Mouse (Mus musculus) urinary bladder, adult 2 months (tissue): ENCODE results near the gene Ufm1. TPM values are rescaled to one million over a fixed set of nuclear protein-coding genes. Genes with fewer than 3 reads are reported as not detected.

Experiments used
- DNase-seq: peaks from one replicate; pipeline ENCODE4 v3.0.0; 2022; ENCODE audit warnings: low spot score
- polyA plus RNA-seq: library from polyadenylated mRNA; depleted of rRNA; stranded (reverse); fragments of >200 nt; gene quantifications from 2 replicates; pipeline ENCODE4 v1.2.3, GENCODE M21; 2012; rRNA removed

Gene Ufm1
- polyA plus RNA-seq, result 49.1 and 52.6 TPM in 2 replicates

DNA sequence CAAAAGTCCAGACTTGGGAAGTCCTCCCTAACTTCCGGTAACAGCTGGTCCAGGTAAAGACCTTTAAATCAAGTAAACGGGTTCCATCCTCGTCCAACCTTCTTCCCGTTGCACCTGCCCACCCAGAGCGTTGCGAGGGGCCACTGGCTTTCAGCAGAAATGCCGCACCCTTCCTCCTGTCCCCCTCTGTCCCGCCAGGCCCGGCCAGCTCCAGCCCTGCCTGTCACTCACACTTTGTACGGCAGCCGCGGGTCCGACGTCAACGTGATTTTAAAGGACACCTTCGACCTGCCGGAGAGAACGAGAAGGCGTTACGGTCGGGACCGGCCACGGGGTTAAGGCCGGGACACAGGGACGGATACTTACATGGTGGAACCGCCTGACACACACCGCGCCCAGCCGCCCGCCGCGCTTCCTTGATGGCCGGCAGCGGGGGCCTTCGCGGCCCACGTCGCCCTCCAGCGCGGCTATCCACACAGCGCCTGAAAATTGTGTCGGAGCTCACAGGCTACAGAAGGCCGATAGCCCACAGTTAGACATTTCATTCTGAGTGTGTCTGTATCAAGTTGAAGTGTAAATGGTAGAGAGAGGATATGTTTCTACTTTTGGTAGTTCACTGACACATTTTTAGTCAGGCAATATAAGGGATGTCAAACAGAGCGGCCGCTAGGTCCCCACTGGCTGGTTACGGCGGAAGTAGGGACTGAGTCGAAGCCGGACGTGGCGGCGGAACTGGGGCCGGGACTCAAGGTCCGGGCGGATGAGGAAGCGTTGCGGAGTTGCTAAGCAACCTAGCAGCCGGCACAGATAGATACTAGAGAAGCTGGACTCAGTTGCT lies at the start of gene Ufm1:
TSS of gene Ufm1 (minus strand) at position 448 of the 838 bp plus-strand sequence.
- peak; percentile 77 for DNase-seq

GRCm38 (mm10) chr3:53890619-53891540 lies 27.2 kb upstream of the Ufm1 start:
- no peak for DNase-seq

DNA sequence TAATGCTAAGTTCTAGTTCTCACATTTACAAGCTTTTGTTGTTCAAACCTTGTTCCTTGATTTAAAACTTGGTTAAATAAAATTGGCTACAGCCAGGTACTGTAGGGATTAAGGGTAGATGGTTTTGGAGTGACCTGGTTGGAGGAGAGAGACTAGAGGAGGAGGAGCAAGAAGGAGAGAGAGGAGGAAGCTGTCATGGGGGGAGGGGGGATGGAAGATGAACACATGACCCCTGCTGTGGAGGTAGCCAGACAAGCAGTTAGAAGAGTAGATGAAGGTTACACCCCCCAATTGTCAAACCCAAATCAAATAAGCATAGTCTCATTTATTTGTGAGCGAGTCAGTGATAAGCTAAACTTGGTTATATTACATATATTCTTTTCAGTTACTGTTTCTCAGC lies 8.0 kb upstream of the Ufm1 start:
- DNase-seq, result no peak

- no peak for DNase-seq
These were observed 6.9 kb upstream of the Ufm1 start for GRCm38 (mm10) chr3:53870482-53870881.

GRCm38 (mm10) chr3:53869263-53869662 lies 5.6 kb upstream of the Ufm1 start:
- no peak for DNase-seq

GRCm38 (mm10) chr3:53868212-53868611 lies 4.6 kb upstream of the Ufm1 start:
- no peak for DNase-seq

- no peak for DNase-seq
These were observed 8.8 kb downstream of the Ufm1 start for GRCm38 (mm10) chr3:53854831-53855230.

GRCm38 (mm10) chr3:53854261-53854660 lies 9.4 kb downstream of the Ufm1 start:
- no peak for DNase-seq

- no peak for DNase-seq
These were observed 15.4 kb downstream of the Ufm1 start for GRCm38 (mm10) chr3:53848262-53848661.

DNA sequence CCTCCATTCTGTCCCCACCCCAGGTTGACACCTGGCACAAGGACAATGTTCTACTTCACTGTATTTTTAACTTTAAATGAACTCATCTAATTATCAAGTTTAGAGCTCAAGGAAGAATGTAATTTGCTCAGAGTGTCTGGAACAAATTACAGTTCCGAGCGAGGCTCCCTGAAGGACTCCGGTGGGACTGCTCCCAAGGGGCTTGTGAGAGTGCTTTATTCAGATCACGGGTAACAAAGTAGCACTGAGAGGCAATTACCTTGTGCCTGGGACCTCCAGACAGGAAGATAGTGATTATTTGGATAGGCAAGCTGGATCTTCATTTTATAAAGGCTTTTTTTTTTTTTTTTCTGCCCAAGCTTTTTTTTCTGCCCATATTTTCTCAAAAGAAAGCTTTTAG lies 15.9 kb downstream of the Ufm1 start:
- DNase-seq, result no peak

- DNase-seq, result no peak
These were observed 17.3 kb downstream of the Ufm1 start for GRCm38 (mm10) chr3:53846206-53846928.

- no peak for DNase-seq
These were observed 18.8 kb downstream of the Ufm1 start, which contains the start of gene Gm10985 for GRCm38 (mm10) chr3:53844786-53845185. Gene Gm10985 (plus strand): TSS chr3:53845086.

DNA sequence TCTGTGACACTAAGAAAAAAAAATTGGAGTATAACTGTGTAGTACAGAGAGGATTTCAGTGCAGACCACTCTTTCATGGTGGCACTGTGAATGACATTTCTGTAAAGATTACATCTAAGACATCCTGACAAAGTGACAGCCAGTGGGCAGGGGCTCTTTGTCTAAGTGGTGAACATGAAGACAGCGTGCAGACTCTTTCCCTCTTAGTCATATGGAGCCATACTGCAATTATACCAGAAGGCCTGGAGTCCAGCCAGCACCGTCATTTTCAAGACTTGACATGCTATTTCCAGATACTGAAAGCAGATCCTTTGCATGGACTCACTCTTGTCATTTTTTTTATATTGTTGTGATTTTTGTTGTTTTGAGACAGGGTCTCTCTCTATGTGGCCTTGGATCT lies 29.4 kb downstream of the Ufm1 start:
- DNase-seq, result no peak

GRCm38 (mm10) chr3:53813421-53813977 lies 50.1 kb downstream of the Ufm1 start:
- DNase-seq, result no peak

Other genes starting within 250 kb of the Ufm1 start
- gene Frem2, start 206.5 kb downstream of the Ufm1 start, polyA plus RNA-seq, result 18.6 and 24.1 TPM in 2 replicates
- not detected in 2 replicates for gene Gm10985, start 18.7 kb downstream of the Ufm1 start, polyA plus RNA-seq